Mouse (Mus musculus): ENCODE measurements around the gene Myadml2. TPM values are rescaled to one million over a fixed set of nuclear protein-coding genes. Genes with fewer than 3 reads are reported as not detected.

Gene Myadml2
- 3.6 and 4.0 TPM in 2 replicates for polyA plus RNA-seq (2021; fragmentation: Nextera tagmentation)
- long read RNA-seq, experiment 1, partial matches to known transcripts: 0 of 8 reads
- long read RNA-seq, experiment 1, other reads (novel, unspliced or antisense): 8 of 8 reads
- long read RNA-seq, experiment 2, partial matches to known transcripts: 0 of 34 reads
- long read RNA-seq, experiment 2, other reads (novel, unspliced or antisense): 33 of 34 reads

GRCm38 (mm10) chr11:120648001-120648476 lies at the start of gene Myadml2:
Myadml2 (minus strand) TSS chr11:120648158.

GRCm38 (mm10) chr11:120672687-120673593 lies 25.0 kb upstream of the Myadml2 start, which contains the start of gene Aspscr1:
Aspscr1 (plus strand) TSS chr11:120672973.

GRCm38 (mm10) chr11:120661076-120661460 lies 13.1 kb upstream of the Myadml2 start, which contains the start of gene Notum:
Notum (minus strand) TSS chr11:120661175.

GRCm38 (mm10) chr11:120643601-120643987 lies 4.4 kb downstream of the Myadml2 start, which contains the start of gene Pycr1:
Pycr1 (minus strand) TSS chr11:120643769.

GRCm38 (mm10) chr11:120633520-120634343 lies 14.2 kb downstream of the Myadml2 start, which contains the start of gene Mafg:
Mafg (minus strand) TSS chr11:120633600.

GRCm38 (mm10) chr11:120625152-120625775 lies 22.7 kb downstream of the Myadml2 start, which contains the start of gene Sirt7:
Sirt7 (minus strand) TSS chr11:120625240.

GRCm38 (mm10) chr11:120617519-120618112 lies 30.3 kb downstream of the Myadml2 start, which contains the start of gene Pcyt2:
Pcyt2 (minus strand) TSS chr11:120617936.

GRCm38 (mm10) chr11:120608241-120609034 lies 39.5 kb downstream of the Myadml2 start, which contains the start of gene Npb:
Npb (plus strand) TSS chr11:120608477.

GRCm38 (mm10) chr11:120598283-120598989 lies 49.5 kb downstream of the Myadml2 start, which contains the start of the genes Alyref and Anapc11:
Alyref (minus strand) TSS chr11:120598365.
Anapc11 (plus strand) TSS chr11:120598421.

Small RNA genes lying within 50 kb of the gene (microRNA-seq; reads per million reads assigned to microRNA genes)
- 7.5 reads per million, percentile 26 among the genes with 10 or more reads in this experiment for gene Mir6936

Other genes with a start within 250 kb of the Myadml2 start
- gene Nploc4, start 210.4 kb downstream of the Myadml2 start, polyA plus RNA-seq (2021; fragmentation: Nextera tagmentation): 5.8 and 6.1 TPM in 2 replicates
- 0.21 TPM in 1 of 2 replicates, not detected in the other for gene Tspan10, start 205.5 kb downstream of the Myadml2 start, polyA plus RNA-seq (2021; fragmentation: Nextera tagmentation)
- gene Pde6g, start 194.7 kb downstream of the Myadml2 start, polyA plus RNA-seq (2021; fragmentation: Nextera tagmentation): 0.58 and 1.0 TPM in 2 replicates
- gene Oxld1, start 190.1 kb downstream of the Myadml2 start, polyA plus RNA-seq (2021; fragmentation: Nextera tagmentation): 31.7 and 34.6 TPM in 2 replicates
- 29.5 and 39.5 TPM in 2 replicates for gene Ccdc137, start 190.0 kb downstream of the Myadml2 start, polyA plus RNA-seq (2021; fragmentation: Nextera tagmentation)
- gene Arl16, start 180.6 kb downstream of the Myadml2 start, polyA plus RNA-seq (2021; fragmentation: Nextera tagmentation): 87.8 and 95.3 TPM in 2 replicates
- 104 and 110 TPM in 2 replicates for gene Mrpl12, start 163.5 kb downstream of the Myadml2 start, polyA plus RNA-seq (2021; fragmentation: Nextera tagmentation)
- gene Slc25a10, start 156.3 kb downstream of the Myadml2 start, polyA plus RNA-seq (2021; fragmentation: Nextera tagmentation): 13.3 and 13.5 TPM in 2 replicates
- 0.06 TPM in 1 of 2 replicates, not detected in the other for gene Gcgr, start 117.5 kb downstream of the Myadml2 start, polyA plus RNA-seq (2021; fragmentation: Nextera tagmentation)
- gene Mcrip1, start 98.4 kb downstream of the Myadml2 start, polyA plus RNA-seq (2021; fragmentation: Nextera tagmentation): 224 and 238 TPM in 2 replicates
- gene Ppp1r27, start 97.0 kb downstream of the Myadml2 start, polyA plus RNA-seq (2021; fragmentation: Nextera tagmentation): not detected in 2 replicates
- 126 and 135 TPM in 2 replicates for gene P4hb, start 74.9 kb downstream of the Myadml2 start, polyA plus RNA-seq (2021; fragmentation: Nextera tagmentation)
- gene Arhgdia, start 66.5 kb downstream of the Myadml2 start, polyA plus RNA-seq (2021; fragmentation: Nextera tagmentation): 199 and 207 TPM in 2 replicates
- gene Alyref, start 49.8 kb downstream of the Myadml2 start, polyA plus RNA-seq (2021; fragmentation: Nextera tagmentation): 8.1 and 9.0 TPM in 2 replicates
- 89.9 and 107 TPM in 2 replicates for gene Anapc11, start 49.7 kb downstream of the Myadml2 start, polyA plus RNA-seq (2021; fragmentation: Nextera tagmentation)
- gene Npb, start 39.7 kb downstream of the Myadml2 start, polyA plus RNA-seq (2021; fragmentation: Nextera tagmentation): 2.9 and 3.2 TPM in 2 replicates
- 107 and 110 TPM in 2 replicates for gene Pcyt2, start 30.2 kb downstream of the Myadml2 start, polyA plus RNA-seq (2021; fragmentation: Nextera tagmentation)
- 18.0 and 18.2 TPM in 2 replicates for gene Sirt7, start 22.9 kb downstream of the Myadml2 start, polyA plus RNA-seq (2021; fragmentation: Nextera tagmentation)
- 12.7 and 13.4 TPM in 2 replicates for gene Mafg, start 14.6 kb downstream of the Myadml2 start, polyA plus RNA-seq (2021; fragmentation: Nextera tagmentation)
- gene Pycr1, start 4.4 kb downstream of the Myadml2 start, polyA plus RNA-seq (2021; fragmentation: Nextera tagmentation): 3.6 and 4.8 TPM in 2 replicates
- gene Notum, start 13.0 kb upstream of the Myadml2 start, polyA plus RNA-seq (2021; fragmentation: Nextera tagmentation): 0.49 and 1.1 TPM in 2 replicates
- gene Aspscr1, start 24.8 kb upstream of the Myadml2 start, polyA plus RNA-seq (2021; fragmentation: Nextera tagmentation): 44.3 and 52.2 TPM in 2 replicates
- gene Cenpx, start 65.6 kb upstream of the Myadml2 start, polyA plus RNA-seq (2021; fragmentation: Nextera tagmentation): 64.8 and 72.5 TPM in 2 replicates
- 5.4 and 6.0 TPM in 2 replicates for gene Lrrc45, start 65.8 kb upstream of the Myadml2 start, polyA plus RNA-seq (2021; fragmentation: Nextera tagmentation)
- gene Rac3, start 73.3 kb upstream of the Myadml2 start, polyA plus RNA-seq (2021; fragmentation: Nextera tagmentation): 40.8 and 52.4 TPM in 2 replicates
- gene Dcxr, start 79.1 kb upstream of the Myadml2 start, polyA plus RNA-seq (2021; fragmentation: Nextera tagmentation): 31.5 TPM in 2 replicates
- gene Cbr2, start 84.0 kb upstream of the Myadml2 start, polyA plus RNA-seq (2021; fragmentation: Nextera tagmentation): 0.85 and 1.5 TPM in 2 replicates
- gene Hmga1b, start 114.6 kb upstream of the Myadml2 start, polyA plus RNA-seq (2021; fragmentation: Nextera tagmentation): 0.48 and 1.6 TPM in 2 replicates
- 47.1 and 63.6 TPM in 2 replicates for gene Rfng, start 136.0 kb upstream of the Myadml2 start, polyA plus RNA-seq (2021; fragmentation: Nextera tagmentation)
- 257 and 261 TPM in 2 replicates for gene Gps1, start 136.1 kb upstream of the Myadml2 start, polyA plus RNA-seq (2021; fragmentation: Nextera tagmentation)
- gene Dus1l, start 148.2 kb upstream of the Myadml2 start, polyA plus RNA-seq (2021; fragmentation: Nextera tagmentation): 35.9 and 39.6 TPM in 2 replicates
- gene Fasn, start 176.4 kb upstream of the Myadml2 start, polyA plus RNA-seq (2021; fragmentation: Nextera tagmentation): 45.4 and 45.9 TPM in 2 replicates